Mouse (Mus musculus) megakaryocyte, embryonic 14.5 days (primary cell): ENCODE measurements around the gene Hnrnpab.

Source experiments
- FLI1 ChIP-seq: IDR thresholded peaks from 2 replicates; pipeline ENCODE4 v1.6.1; 2012; ENCODE audit warnings: low read length, inconsistent platforms, mixed read lengths
- GATA1 ChIP-seq: IDR thresholded peaks from 3 replicates; pipeline ENCODE4 v1.6.1; 2012; ENCODE audit warnings: mixed read lengths, low read length, inconsistent platforms, borderline replicate concordance

DNA sequence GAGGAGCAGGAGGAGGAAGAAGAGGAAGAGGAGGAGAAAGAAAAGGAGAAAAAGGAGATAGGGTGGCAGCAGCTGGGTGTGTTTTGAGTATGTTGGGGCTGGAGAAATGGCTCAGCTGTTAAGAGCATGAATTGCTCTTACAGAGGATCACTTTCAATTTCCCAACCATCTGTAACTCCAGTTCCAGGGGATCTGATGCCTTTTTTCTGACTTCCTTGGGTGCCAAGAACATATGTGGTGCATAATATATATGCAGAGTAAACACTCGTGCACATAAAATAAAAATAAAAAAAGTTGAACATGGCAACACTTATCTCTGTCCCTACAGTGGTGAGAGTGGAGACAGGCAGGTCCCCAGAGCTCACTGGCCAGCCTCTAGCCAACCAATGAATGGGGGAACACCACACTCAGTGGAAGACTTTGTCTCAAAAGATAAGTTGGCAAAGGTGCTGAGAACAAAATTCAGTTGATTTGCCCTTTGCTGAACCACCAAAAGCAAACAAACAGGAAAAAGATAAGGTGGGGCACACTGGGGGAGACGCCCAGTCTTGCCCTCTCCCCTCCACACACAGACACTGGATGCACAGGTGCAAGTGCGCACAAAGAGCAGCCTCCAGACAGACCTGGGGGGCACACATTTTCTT, 2.7 kb upstream of the Hnrnpab start:
- TF ChIP-seq GATA1, result no peak
- no peak for TF ChIP-seq FLI1
